Mouse (Mus musculus) neural tube, embryonic 13.5 days (tissue): ENCODE measurements around the gene Sort1. TPM values are rescaled to one million over a fixed set of nuclear protein-coding genes. Genes with fewer than 3 reads are reported as not detected.
"Not testable (repeated sequence)": the region's sequence is repeated elsewhere in the genome, so short reads cannot be mapped to it uniquely, and the experiment has no call there.

ENCODE experiments used
- ATAC-seq: fragments of 200-750 bp; cut with Nextera tagmentation; 2 replicates; pipeline ENCODE4 v1.8.0; 2017; ENCODE audit warnings: low read depth, mild to moderate bottlenecking, moderate TSS enrichment, moderate library complexity
- H3K27ac ChIP-seq: fragments of 300-500 bp; sonication (generic); replicated peaks from 2 replicates; pipeline ENCODE4 v1.5.1; 2015; ENCODE audit warnings: moderate library complexity, mild to moderate bottlenecking, inconsistent platforms
- H3K27me3 ChIP-seq: fragments of 300-500 bp; sonication (generic); 2 replicates; pipeline ENCODE4 v1.6.1; 2015; ENCODE audit warnings: mild to moderate bottlenecking, inconsistent platforms
- H3K36me3 ChIP-seq: fragments of 300-500 bp; sonication (generic); 2 replicates; pipeline ENCODE4 v1.6.1; 2015; ENCODE audit warnings: mild to moderate bottlenecking, inconsistent platforms
- H3K4me1 ChIP-seq: fragments of 300-500 bp; sonication (generic); replicated peaks from 2 replicates; pipeline ENCODE4 v1.6.1; 2015; ENCODE audit warnings: inconsistent platforms
- H3K4me2 ChIP-seq: fragments of 300-500 bp; sonication (generic); 2 replicates; pipeline ENCODE4 v1.6.1; 2015; ENCODE audit warnings: inconsistent platforms, mild to moderate bottlenecking, moderate library complexity
- H3K4me3 ChIP-seq: fragments of 300-500 bp; sonication (generic); 2 replicates; pipeline ENCODE4 v1.5.1; 2015; ENCODE audit warnings: mild to moderate bottlenecking, inconsistent platforms
- H3K9ac ChIP-seq: fragments of 300-500 bp; sonication (generic); 2 replicates; pipeline ENCODE4 v1.6.1; 2015; ENCODE audit warnings: moderate library complexity, mild to moderate bottlenecking, inconsistent platforms
- H3K9me3 ChIP-seq: fragments of 300-500 bp; sonication (generic); 2 replicates; pipeline ENCODE4 v1.6.1; 2016; ENCODE audit warnings: inconsistent platforms
- WGBS: fragments of 180-500 bp; shearing (Covaris S2); methylation state at CpG from one replicate; pipeline ENCODE4 v1.1.7; 2015; 5-methylcytosine and 5-hydroxymethylcytosine counted together
- polyA plus RNA-seq: library from polyadenylated mRNA; unstranded; fragments of >200 nt; fragmentation: Nextera tagmentation; extraction: Ambion mirVana; gene quantifications from 2 replicates; pipeline ENCODE4 v1.2.1, GENCODE M21; 2015

Gene Sort1
- polyA plus RNA-seq: 19.4 and 20.4 TPM in 2 replicates

DNA sequence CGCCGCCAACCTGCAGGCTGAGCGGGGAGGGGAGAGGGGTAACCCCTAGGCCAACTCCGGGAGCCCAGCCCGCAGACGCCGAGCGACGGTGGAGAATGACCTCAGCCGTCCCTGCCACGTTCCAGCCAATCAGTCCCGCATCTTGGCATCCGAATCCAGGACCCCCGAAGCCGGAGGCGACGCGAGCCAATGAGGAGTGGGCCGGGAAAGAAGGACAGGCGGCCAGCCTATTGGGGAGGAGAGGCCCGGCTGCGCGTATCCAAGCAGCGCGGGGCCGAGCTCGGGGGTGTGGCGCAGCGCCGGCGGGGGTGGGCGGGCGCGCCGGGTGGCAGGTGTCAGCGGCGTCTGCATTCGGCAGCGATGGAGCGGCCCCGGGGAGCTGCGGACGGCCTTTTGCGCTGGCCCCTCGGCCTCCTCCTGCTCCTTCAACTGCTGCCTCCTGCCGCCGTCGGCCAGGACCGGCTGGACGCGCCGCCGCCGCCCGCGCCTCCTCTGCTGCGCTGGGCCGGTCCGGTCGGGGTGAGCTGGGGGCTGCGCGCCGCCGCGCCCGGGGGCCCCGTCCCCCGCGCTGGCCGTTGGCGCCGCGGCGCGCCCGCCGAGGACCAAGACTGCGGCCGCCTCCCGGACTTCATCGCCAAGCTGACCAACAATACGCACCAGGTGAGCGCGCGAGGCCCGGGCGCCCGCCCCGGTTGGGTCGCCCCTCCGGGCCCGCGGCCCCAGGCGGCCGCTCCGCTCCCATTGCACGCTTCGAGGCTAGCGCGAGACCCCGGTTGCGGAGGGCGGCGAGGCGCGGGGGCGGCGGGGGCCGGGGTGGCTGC is at the start of gene Sort1:
Gene Sort1, plus strand, starts transcription at position 302 of the 821 bp plus-strand sequence.
- H3K9me3 ChIP-seq: no peaks in the 10 kb centered on the region
- H3K36me3 ChIP-seq: 0 out of 2 replicates have a peak, but pooled peaks cover 3% of the 10 kb centered on the region
- under 1% methylated on average over 76 of the region's 109 CpGs for WGBS
- H3K4me3 ChIP-seq: peak within 1 kb of the TSS; percentile 85
- ATAC-seq: peak; percentile 98
- peak within 1 kb of the TSS; percentile 70 for H3K4me2 ChIP-seq
- peak within 1 kb of the TSS; percentile 91 for H3K27ac ChIP-seq
- no peaks in the 10 kb centered on the region for H3K27me3 ChIP-seq
- H3K9ac ChIP-seq: peak within 1 kb of the TSS; percentile 89
- H3K4me1 ChIP-seq: peaks cover 55% of the 10 kb centered on the region

DNA sequence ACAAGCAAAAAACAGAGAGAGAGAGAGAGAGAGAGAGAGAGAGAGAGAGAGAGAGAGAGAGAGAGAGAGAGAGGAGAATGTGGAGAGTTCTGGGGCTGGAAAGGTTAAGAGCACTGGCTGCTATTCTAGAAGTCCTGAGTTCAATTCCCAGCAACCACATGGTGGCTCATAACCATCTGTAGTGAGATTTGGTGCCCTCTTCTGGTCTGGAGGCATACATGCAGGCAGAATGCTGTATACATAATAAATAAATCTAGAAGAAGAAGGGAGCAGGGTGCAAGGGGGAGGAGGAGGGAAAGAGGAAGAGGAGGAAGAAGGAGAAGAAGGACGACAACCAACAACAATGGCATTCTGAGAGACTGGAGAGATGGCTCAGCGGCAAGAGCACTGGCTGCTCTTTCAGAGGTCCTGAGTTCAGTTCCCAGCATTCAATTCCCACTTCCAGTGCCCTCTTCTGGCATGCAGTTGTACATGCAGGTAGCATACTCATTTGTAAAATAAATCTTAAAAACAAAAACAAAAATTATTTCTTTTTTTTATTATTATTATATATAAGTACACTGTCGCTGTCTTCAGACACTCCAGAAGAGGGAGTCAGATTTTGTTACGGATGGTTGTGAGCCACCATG is 46.3 kb upstream of the Sort1 start:
- H3K36me3 ChIP-seq, H3K9ac ChIP-seq, H3K4me1 ChIP-seq, H3K9me3 ChIP-seq, H3K27me3 ChIP-seq, H3K27ac ChIP-seq, ATAC-seq, H3K4me3 ChIP-seq, H3K4me2 ChIP-seq: not testable (repeated sequence)
- WGBS: 89% methylated on average over 4 of the region's 4 CpGs

DNA sequence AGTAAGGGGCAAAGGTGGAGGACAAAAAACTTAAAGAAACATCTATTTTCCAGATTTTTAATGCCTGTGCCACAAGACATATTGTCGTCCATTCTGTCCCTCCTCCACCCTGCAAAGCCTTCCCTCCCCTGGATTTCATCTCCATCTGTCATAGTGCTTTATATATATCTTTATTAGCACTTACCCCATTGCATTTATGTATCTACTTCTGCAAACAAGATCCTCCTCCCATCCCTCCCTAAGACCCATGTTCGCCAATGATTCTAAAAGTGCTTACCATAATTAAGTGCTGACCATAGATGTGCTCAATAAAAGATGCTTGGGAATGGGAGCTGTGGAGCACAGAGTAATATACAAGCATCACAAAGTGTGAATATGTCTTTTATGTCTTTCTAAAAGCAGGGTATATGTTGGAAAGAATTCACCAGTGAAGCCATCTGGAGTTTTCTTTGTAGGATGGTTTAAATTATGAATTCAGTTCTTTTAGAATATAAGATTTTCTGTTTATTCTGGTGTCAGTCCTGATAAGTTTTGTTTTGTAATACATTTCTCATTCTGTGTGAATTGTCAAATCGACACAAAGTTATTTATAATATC is 42.5 kb upstream of the Sort1 start:
- Histone ChIP-seq H3K4me3 (no peak overlapping the region), H3K4me1 (no peaks in the 10 kb centered on the region), H3K4me2 (no peak overlapping the region), H3K9me3 (no peaks in the 10 kb centered on the region), H3K9ac (no peak overlapping the region), H3K27ac (no peak overlapping the region), H3K27me3 (no peaks in the 10 kb centered on the region), H3K36me3 (no peaks in the 10 kb centered on the region)
- no peak for ATAC-seq
- 88% methylated on average over 3 of the region's 3 CpGs for WGBS

DNA sequence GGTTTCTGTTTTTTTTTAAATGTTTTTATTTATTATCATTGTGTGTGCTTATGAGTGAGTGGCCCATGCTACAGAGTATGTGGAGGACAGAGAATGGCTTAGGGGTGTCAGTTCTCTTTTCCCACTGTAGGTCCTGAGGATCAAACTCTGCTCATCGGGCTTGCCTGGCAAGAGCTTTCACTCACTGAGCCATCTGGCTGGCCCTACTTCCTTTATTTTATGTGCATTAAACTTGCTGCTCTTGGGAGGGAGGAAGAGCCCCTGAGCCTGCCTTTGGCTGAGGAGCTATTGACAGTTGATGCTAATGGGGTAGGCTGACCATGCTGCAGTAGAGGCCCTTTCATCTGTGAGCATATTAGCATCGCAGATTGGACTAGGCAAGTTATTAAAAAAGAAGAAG is 37.0 kb upstream of the Sort1 start:
- H3K4me3 ChIP-seq: no peak overlapping the region
- ATAC-seq: no peak
- 88% methylated on average over 2 of the region's 2 CpGs for WGBS
- no peak overlapping the region for H3K27ac ChIP-seq
- no peaks in the 10 kb centered on the region for H3K9me3 ChIP-seq
- H3K36me3 ChIP-seq: no peaks in the 10 kb centered on the region
- no peak overlapping the region for H3K9ac ChIP-seq
- H3K4me1 ChIP-seq: no peaks in the 10 kb centered on the region
- no peak overlapping the region for H3K4me2 ChIP-seq
- no peaks in the 10 kb centered on the region for H3K27me3 ChIP-seq

DNA sequence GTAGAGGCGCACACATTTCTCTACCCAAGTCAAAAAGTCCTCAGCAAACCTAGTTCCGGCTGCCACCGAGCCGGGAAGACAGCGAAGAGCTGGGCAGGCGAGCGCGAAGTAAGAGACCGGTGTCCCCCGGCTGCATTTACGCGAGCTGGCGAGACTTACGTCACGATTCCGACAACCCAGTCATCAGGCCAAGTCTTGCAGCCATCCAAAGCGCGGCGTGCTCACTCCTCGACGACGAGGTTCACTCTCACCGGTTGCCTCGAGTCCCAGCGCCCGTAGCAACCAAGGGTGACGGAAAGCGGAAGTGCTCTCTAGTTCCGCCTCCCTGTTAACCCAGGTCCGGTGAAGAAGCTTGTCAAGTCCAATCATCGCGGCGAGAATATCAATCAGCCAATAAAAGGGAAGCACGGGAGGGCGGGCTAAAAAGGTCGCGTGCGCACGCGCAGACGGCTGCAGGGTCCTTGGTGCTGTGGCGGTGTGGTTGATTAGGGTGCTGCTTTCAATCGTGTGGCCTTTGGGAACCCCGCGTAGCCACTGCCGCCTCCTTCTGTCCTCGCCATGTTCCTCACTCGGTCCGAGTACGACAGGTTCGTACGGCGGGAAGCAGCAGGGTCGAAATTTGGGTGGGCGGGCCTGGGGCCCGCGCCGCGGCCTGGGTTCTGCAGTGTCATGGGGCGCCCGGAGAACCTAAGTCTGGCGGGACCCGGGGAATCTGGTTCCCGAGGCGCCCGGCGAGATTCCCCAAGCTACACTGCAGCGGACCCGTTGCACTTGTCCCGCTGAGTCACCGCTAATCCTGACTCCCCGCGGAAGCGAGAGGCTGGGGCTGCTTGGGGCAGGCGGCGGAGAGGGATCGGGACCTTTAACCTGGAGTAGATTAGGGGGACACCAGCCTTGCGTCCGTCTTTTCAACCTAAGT is 26.9 kb upstream of the Sort1 start, which contains the start of gene Psma5:
Gene Psma5, plus strand, starts transcription at position 208 of the 919 bp plus-strand sequence.
- Histone ChIP-seq H3K27ac (0 out of 2 replicates have a peak within 1 kb of the TSS, but pooled peaks have one; percentile 19), H3K27me3 (no peaks in the 10 kb centered on the region), H3K9me3 (no peaks in the 10 kb centered on the region), H3K9ac (peak within 1 kb of the TSS; percentile 93), H3K4me2 (peak within 1 kb of the TSS; percentile 89), H3K4me3 (peak within 1 kb of the TSS; percentile 98), H3K36me3 (peaks cover 3% of the 10 kb centered on the region), H3K4me1 (peaks cover 29% of the 10 kb centered on the region)
- under 1% methylated on average over 79 of the region's 79 CpGs for WGBS
- peak; percentile 99 for ATAC-seq

DNA sequence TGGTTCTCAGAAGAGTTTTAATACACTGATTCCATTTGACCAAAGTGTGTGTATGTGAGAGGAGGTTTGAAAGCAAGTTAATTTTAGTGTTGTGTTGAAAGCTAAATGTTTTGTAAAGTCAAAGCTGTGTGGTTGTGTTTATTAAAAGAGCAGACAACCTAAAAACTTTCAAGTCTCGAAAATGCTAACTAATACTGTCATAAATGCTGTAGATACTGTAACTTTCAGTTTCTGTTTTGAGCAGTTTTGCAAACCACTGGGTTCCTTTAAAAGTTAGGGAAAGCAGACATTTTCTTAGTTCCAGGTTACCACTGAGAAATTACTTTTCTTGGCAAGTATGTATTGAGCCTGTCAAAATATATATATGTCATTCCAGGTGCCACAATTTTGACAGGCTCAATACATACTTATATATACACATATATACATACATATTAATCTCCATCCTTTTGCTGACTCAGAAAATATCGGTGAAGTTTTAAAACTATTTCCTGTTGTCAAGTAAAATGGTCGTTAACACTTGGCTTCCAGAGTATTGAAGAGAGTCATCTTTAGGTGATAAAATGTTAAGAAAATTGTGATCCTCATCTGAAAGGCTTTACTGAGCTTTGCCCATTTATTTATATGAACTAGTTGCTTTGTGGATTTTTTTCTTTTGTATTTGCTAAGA is 25.9 kb upstream of the Sort1 start:
- H3K27me3 ChIP-seq: no peaks in the 10 kb centered on the region
- no peak overlapping the region for H3K27ac ChIP-seq
- H3K9me3 ChIP-seq: no peaks in the 10 kb centered on the region
- H3K9ac ChIP-seq: peak overlapping the region; percentile 93
- 69% methylated on average over 3 of the region's 3 CpGs for WGBS
- H3K4me3 ChIP-seq: peak overlapping the region; percentile 98
- peak overlapping the region; percentile 89 for H3K4me2 ChIP-seq
- H3K36me3 ChIP-seq: peaks cover 10% of the 10 kb centered on the region
- ATAC-seq: no peak
- H3K4me1 ChIP-seq: peaks cover 29% of the 10 kb centered on the region

DNA sequence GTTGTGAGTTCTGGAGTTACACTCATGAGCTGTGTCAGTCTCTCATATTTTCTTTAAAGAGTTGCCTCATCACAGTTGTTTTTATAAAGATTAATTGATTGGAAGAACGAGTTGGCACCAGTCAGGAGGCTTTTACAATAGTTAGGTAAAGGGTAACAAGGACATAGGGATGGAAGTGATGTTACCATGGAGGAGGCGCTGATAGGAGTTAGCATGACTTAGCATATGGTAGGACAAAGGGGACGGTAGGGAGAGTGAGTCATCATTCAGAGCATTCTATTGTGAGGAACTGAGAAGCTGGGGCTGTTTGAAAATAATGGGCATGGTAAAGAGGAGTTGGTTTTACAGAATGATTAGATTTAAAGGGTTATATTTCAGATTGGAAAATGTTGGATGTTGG is 24.6 kb upstream of the Sort1 start:
- H3K36me3 ChIP-seq: peaks cover 20% of the 10 kb centered on the region
- no peak overlapping the region for H3K9ac ChIP-seq
- H3K4me2 ChIP-seq: no peak overlapping the region
- no peaks in the 10 kb centered on the region for H3K27me3 ChIP-seq
- WGBS: 49% methylated on average over 3 of the region's 3 CpGs
- H3K4me1 ChIP-seq: peaks cover 29% of the 10 kb centered on the region
- no peak for ATAC-seq
- H3K4me3 ChIP-seq: no peak overlapping the region
- H3K9me3 ChIP-seq: no peaks in the 10 kb centered on the region
- H3K27ac ChIP-seq: no peak overlapping the region

DNA sequence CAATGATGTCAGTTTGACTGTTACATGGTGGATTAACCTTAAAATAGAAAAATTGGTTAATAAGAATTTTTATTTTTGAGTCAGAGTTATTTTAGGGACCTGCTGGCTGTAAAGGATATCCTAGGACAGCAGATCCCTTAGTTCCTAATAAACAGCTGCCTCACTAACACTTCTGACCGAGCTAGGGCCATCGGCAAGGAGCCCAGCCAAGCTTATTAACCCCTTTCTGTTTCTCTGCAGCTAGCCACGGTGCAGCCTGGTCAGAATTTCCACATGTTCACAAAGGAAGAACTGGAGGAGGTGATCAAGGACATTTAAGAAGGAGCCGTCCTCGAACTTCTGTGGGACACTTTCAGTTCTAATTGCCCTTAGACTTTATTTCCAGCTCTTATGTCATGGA is 4.4 kb upstream of the Sort1 start:
- H3K27me3 ChIP-seq, ATAC-seq, H3K4me3 ChIP-seq, H3K9ac ChIP-seq, H3K4me2 ChIP-seq, H3K27ac ChIP-seq, H3K9me3 ChIP-seq: not testable (repeated sequence)
- H3K36me3 ChIP-seq: peaks cover 40% of the 10 kb centered on the region
- peaks cover 10% of the 10 kb centered on the region for H3K4me1 ChIP-seq
- WGBS: 88% methylated on average over 5 of the region's 5 CpGs

DNA sequence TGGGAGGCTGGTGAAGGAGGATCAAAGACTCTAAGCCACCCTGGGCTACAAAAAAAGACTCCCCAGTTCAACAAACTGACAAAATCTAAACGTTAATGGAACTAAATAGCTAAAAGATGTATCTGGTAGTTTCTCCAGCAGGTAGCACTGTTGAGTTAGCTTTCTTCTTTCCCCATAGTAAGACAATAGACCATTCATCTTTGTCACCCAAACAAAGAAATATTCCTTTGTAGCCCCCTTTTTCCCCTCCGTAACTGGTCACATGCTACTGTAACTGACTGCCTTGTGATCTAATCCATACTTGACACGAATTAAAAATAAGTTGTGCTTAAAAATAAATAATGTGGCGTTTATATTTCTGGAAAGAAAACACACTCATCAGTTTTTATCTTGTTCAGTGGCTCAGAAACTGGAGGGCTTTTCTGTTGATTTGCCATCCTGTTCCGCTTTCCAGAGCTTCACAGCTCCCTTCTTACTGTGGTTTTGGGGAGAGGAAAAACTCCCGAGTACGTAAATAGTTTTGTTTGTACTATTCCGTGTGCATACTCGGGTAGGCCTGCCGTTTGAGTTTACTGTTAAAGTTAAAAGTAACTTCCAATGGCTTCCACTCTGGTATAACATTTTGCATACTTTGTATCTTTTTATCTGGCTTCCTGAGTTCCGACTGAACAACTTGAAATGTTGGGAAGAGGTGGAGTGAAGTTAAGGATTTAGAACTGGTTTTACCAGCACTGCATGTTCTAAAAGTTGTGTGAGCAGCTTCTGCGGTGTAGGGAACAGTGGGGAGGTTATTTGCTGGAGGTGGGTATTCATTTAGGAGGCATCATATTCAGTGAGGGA is 1.3 kb upstream of the Sort1 start:
- no peaks in the 10 kb centered on the region for H3K9me3 ChIP-seq
- H3K27me3 ChIP-seq: no peaks in the 10 kb centered on the region
- peak overlapping the region; percentile 85 for H3K4me3 ChIP-seq
- H3K9ac ChIP-seq: peak overlapping the region; percentile 89
- H3K4me1 ChIP-seq: peaks cover 41% of the 10 kb centered on the region
- H3K27ac ChIP-seq: peak overlapping the region; percentile 91
- no peak for ATAC-seq
- H3K4me2 ChIP-seq: peak overlapping the region; percentile 70
- 25% methylated on average over 12 of the region's 12 CpGs for WGBS
- H3K36me3 ChIP-seq: peaks cover 12% of the 10 kb centered on the region; the same call in 1 of the 2 replicates

DNA sequence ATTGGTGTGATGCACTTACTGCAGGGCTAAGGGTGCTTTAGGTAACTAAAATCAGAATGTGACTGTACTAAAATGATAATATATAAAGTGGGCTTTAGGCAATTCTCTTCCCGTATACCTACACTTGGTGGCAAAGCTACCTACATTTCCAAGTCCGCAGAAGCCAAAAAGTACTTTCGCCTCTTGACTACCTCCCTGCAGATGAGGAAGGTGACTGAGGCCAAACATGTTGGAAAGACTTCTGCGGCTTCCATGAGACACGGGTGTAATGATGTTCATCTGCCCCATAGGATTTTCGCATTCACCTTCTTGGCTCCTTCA is 681 bp upstream of the Sort1 start:
- no peaks in the 10 kb centered on the region for H3K27me3 ChIP-seq
- H3K27ac ChIP-seq: peak overlapping the region; percentile 91
- WGBS: 16% methylated on average over 6 of the region's 6 CpGs
- peak overlapping the region; percentile 89 for H3K9ac ChIP-seq
- H3K36me3 ChIP-seq: 0 out of 2 replicates have a peak, but pooled peaks cover 7% of the 10 kb centered on the region
- H3K9me3 ChIP-seq: no peaks in the 10 kb centered on the region
- peaks cover 47% of the 10 kb centered on the region for H3K4me1 ChIP-seq
- peak overlapping the region; percentile 85 for H3K4me3 ChIP-seq
- ATAC-seq: no peak
- peak overlapping the region; percentile 70 for H3K4me2 ChIP-seq
